9 mouse cellular contexts compared by ENCODE assay signal in the genomic region with DNA sequence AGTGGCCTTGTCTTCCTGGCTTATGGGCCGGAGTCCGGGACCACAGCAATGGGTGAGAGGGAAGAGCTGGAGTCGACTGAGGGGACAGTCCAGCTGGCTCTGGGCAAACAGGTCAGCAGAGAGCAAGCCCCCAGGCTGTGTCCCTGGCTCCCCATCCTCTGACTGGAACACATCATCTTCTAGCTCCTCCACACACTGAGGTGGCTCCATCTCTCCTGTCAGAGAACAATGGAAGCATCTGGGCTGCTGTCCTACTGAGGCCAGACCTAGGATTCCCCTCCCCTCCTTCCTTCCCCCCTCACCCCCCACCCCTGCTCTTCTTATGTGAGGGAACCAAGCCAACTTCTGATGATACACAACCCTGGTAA. TPM values are rescaled to one million over a fixed set of nuclear protein-coding genes. Genes with fewer than 3 reads are reported as not detected.
DNase-seq lines count a peak whose midpoint lies in the region; ATAC-seq and TF ChIP-seq lines count a peak whose summit lies in the region.
"Had no signal": no experiment of that assay in that cellular context is flagged by ENCODE, and none has a peak within 500 bp of the region (broad histone marks: within the 10 kb centered on the region; RNA-seq: fewer than 3 reads in every experiment).

No protein-coding gene starts in this region.

- no peak for DNase-seq in gastrocnemius, adult 2 months
- DNase-seq in gastrocnemius, postnatal 36 days, result no peak
- no peak for DNase-seq in lung, embryonic 14.5 days
- no peak for DNase-seq in lung, postnatal 25 days (ENCODE audit: low spot score)
- DNase-seq in liver, embryonic 11.5 days (ENCODE audit: low spot score), result no peak

- WGBS in lung, embryonic 14.5 days, result 68% methylated on average over 3 of the region's 3 CpGs
- 49% methylated on average over 3 of the region's 3 CpGs for WGBS in embryonic facial prominence, embryonic 13.5 days
- 45% methylated on average over 3 of the region's 3 CpGs for WGBS in liver, embryonic 11.5 days

- peak overlapping the region; percentile 94 for H3K4me2 ChIP-seq in lung, embryonic 14.5 days
- H3K4me2 ChIP-seq in embryonic facial prominence, embryonic 13.5 days, result peak overlapping the region; percentile 91
- peak overlapping the region; percentile 36; the same call in 1 of the 2 replicates for H3K4me2 ChIP-seq in liver, embryonic 11.5 days

- no peak for TF ChIP-seq CTCF in gastrocnemius, adult 2 months (IDR thresholded peaks at IDR 0.05)
- TF ChIP-seq CTCF in lung, embryonic 14.5 days (IDR thresholded peaks at IDR 0.05; ENCODE audit: low read depth), result no peak

- H3K9ac ChIP-seq in lung, embryonic 14.5 days, result peak overlapping the region; percentile 49; the same call in 1 of the 2 replicates
- peak overlapping the region; percentile 58; the same call in 1 of the 2 replicates for H3K9ac ChIP-seq in embryonic facial prominence, embryonic 13.5 days
- H3K9ac ChIP-seq in liver, embryonic 11.5 days (ENCODE audit: low read depth, low read length), result no peak overlapping the region

- no peak for ATAC-seq in lung, embryonic 14.5 days (ENCODE audit: insufficient read depth)
- ATAC-seq in embryonic facial prominence, embryonic 13.5 days (ENCODE audit: insufficient number of reproducible peaks, insufficient read depth, low FRiP score, low TSS enrichment, low read depth), result no peak
- no peak for ATAC-seq in liver, embryonic 11.5 days (replicated peaks; ENCODE audit: low FRiP score)
- ATAC-seq in erythroblast, adult 5-6 weeks (replicated peaks; ENCODE audit: low FRiP score, poor library complexity, severe bottlenecking), result no peak
- no peak for ATAC-seq in frontal cortex, adult (ENCODE audit: low TSS enrichment)
- ATAC-seq: forebrain, embryonic 13.5 days had no signal

- no peaks in the 10 kb centered on the region for H3K27me3 ChIP-seq in lung, embryonic 14.5 days (ENCODE audit: insufficient read depth, low read length)
- no peaks in the 10 kb centered on the region for H3K27me3 ChIP-seq in embryonic facial prominence, embryonic 13.5 days
- H3K27me3 ChIP-seq in liver, embryonic 11.5 days (replicated peaks; ENCODE audit: control insufficient read depth, insufficient read depth, low read length), result peaks cover 13% of the 10 kb centered on the region

- peak overlapping the region; percentile 94 for H3K4me3 ChIP-seq in gastrocnemius, adult 2 months
- H3K4me3 ChIP-seq in lung, embryonic 14.5 days (ENCODE audit: low read depth, low read length), result peak overlapping the region; percentile 10; the same call in 1 of the 2 replicates
- no peak overlapping the region for H3K4me3 ChIP-seq in embryonic facial prominence, embryonic 13.5 days
- H3K4me3 ChIP-seq in liver, embryonic 11.5 days (ENCODE audit: low read depth, low read length), result no peak overlapping the region
- H3K4me3 ChIP-seq: forebrain, embryonic 13.5 days had no signal

- intact Hi-C loops in gastrocnemius, adult 2 months (cut with DNase I), result loop anchor here (2.0 to 10.0 kb wide), 3 partner anchors 51 to 198 kb away; partner anchors contain the start of genes Bub1b and Inafm2
- intact Hi-C loops in gastrocnemius, postnatal 36 days (cut with DNase I), result loop anchor here (5.0 kb wide), 2 partner anchors 34 to 59 kb away; no protein-coding TSS in a partner anchor

- peak overlapping the region; percentile 96 for H3K27ac ChIP-seq in gastrocnemius, adult 2 months
- peak overlapping the region; percentile 97 for H3K27ac ChIP-seq in lung, embryonic 14.5 days (ENCODE audit: low read depth)
- peak overlapping the region; percentile 93 for H3K27ac ChIP-seq in embryonic facial prominence, embryonic 13.5 days
- H3K27ac ChIP-seq in liver, embryonic 11.5 days (ENCODE audit: low read depth, low read length), result no peak overlapping the region; the same call in 1 of the 2 replicates
- H3K27ac ChIP-seq: forebrain, embryonic 13.5 days had no signal

- H3K4me1 ChIP-seq in lung, embryonic 14.5 days (ENCODE audit: insufficient read depth), result peaks cover 58% of the 10 kb centered on the region
- peaks cover 76% of the 10 kb centered on the region for H3K4me1 ChIP-seq in embryonic facial prominence, embryonic 13.5 days
- H3K4me1 ChIP-seq in liver, embryonic 11.5 days (replicated peaks; ENCODE audit: control insufficient read depth, insufficient read depth, low read length), result peaks cover 47% of the 10 kb centered on the region

- no peaks in the 10 kb centered on the region for H3K9me3 ChIP-seq in lung, embryonic 14.5 days (ENCODE audit: low read depth, low read length)
- H3K9me3 ChIP-seq in embryonic facial prominence, embryonic 13.5 days, result no peaks in the 10 kb centered on the region
- H3K9me3 ChIP-seq in liver, embryonic 11.5 days (ENCODE audit: control insufficient read depth, low read length), result no peaks in the 10 kb centered on the region
- H3K9me3 ChIP-seq: forebrain, embryonic 13.5 days had no signal

- no peaks in the 10 kb centered on the region for H3K36me3 ChIP-seq in lung, embryonic 14.5 days (ENCODE audit: insufficient read depth)
- no peaks in the 10 kb centered on the region for H3K36me3 ChIP-seq in embryonic facial prominence, embryonic 13.5 days
- H3K36me3 ChIP-seq in liver, embryonic 11.5 days (ENCODE audit: control insufficient read depth, insufficient read depth, low read length), result no peaks in the 10 kb centered on the region

RNA-seq across cellular contexts. Expression of gene Bmf, which starts 2.7 kb away (rescaled TPM):
- total RNA-seq in gastrocnemius, adult 2 months (2021), result 1 to 10 TPM; 3.3 to 6.2 TPM
- total RNA-seq in gastrocnemius, postnatal 36 days (2021), result 1 to 10 TPM; 2.9 to 6.0 TPM
- 5.0 and 7.1 TPM in 2 replicates for polyA plus RNA-seq in lung, embryonic 14.5 days (2014; fragmentation: Nextera tagmentation; extraction: Ambion mirVana)
- polyA plus RNA-seq in embryonic facial prominence, embryonic 13.5 days (2015; fragmentation: Nextera tagmentation; extraction: Ambion mirVana), result 4.1 and 4.3 TPM in 2 replicates
- polyA plus RNA-seq in liver, embryonic 11.5 days (2014; fragmentation: Nextera tagmentation; extraction: Ambion mirVana), result 1.0 and 1.9 TPM in 2 replicates
- total RNA-seq in erythroblast, adult 5-6 weeks (2015; ENCODE audit: low replicate concordance), result 2.1 and 12.7 TPM in 2 replicates
- total RNA-seq in erythroblast, adult 5-6 weeks (2017; ENCODE audit: low replicate concordance), result 1.4 and 3.2 TPM in 2 replicates

RNA-seq across cellular contexts. Expression of gene Bub1b, which starts 51.2 kb away (rescaled TPM):
- total RNA-seq in gastrocnemius, adult 2 months (2021), result under 1 TPM; 0.25 to 0.38 TPM
- total RNA-seq in gastrocnemius, postnatal 36 days (2021), result 1 to 10 TPM; 1.0 to 1.4 TPM
- 125 and 133 TPM in 2 replicates for polyA plus RNA-seq in lung, embryonic 14.5 days (2014; fragmentation: Nextera tagmentation; extraction: Ambion mirVana)
- 78.0 and 79.2 TPM in 2 replicates for polyA plus RNA-seq in embryonic facial prominence, embryonic 13.5 days (2015; fragmentation: Nextera tagmentation; extraction: Ambion mirVana)
- 97.7 and 112 TPM in 2 replicates for polyA plus RNA-seq in liver, embryonic 11.5 days (2014; fragmentation: Nextera tagmentation; extraction: Ambion mirVana)
- total RNA-seq in erythroblast, adult 5-6 weeks (2015; ENCODE audit: low replicate concordance), result 21.7 and 41.2 TPM in 2 replicates
- 36.4 and 48.5 TPM in 2 replicates for total RNA-seq in erythroblast, adult 5-6 weeks (2017; ENCODE audit: low replicate concordance)

Comparison
In these comparisons a context has a peak if more than half of its experiments do, and no peak if none do; other contexts are left out.
1. H3K4me3 ChIP-seq: peak in gastrocnemius, adult 2 months (single experiment) and lung, embryonic 14.5 days (single experiment); none in embryonic facial prominence, embryonic 13.5 days (single experiment) and liver, embryonic 11.5 days (single experiment).
2. H3K4me2 ChIP-seq: peak in every context shown above with its lines; median percentile 94 in lung, embryonic 14.5 days; 91 in embryonic facial prominence, embryonic 13.5 days; 36 in liver, embryonic 11.5 days.
3. RNA of gene Bub1b, which starts 51.2 kb away (total RNA-seq): 21.7 to 48.5 TPM in erythroblast, adult 5-6 weeks; 1.0 to 1.4 TPM in gastrocnemius, postnatal 36 days and 0.25 to 0.38 TPM in gastrocnemius, adult 2 months; every median in the first group is over 4 times any median in the second.